Mouse (Mus musculus) myocyte (in vitro differentiated cells): ENCODE data around the gene Maneal. TPM values are rescaled to one million over a fixed set of nuclear protein-coding genes. Genes with fewer than 3 reads are reported as not detected.

Experiments used
- H3K27me3 ChIP-seq: one replicate; pipeline ENCODE4 v1.6.1; 2011; ENCODE audit not compliant: control insufficient read depth, insufficient read depth, insufficient read length
- H3K36me3 ChIP-seq: one replicate; pipeline ENCODE4 v1.6.1; 2011; ENCODE audit not compliant: control insufficient read depth, insufficient read depth
- H3K4me2 ChIP-seq: one replicate; pipeline ENCODE4 v1.6.1; 2011; ENCODE audit warnings: low read depth, control low read depth
- H3K4me3 ChIP-seq: one replicate; pipeline ENCODE4 v1.5.1; 2011; ENCODE audit warnings: mild to moderate bottlenecking, control low read depth, moderate library complexity
- H3K79me2 ChIP-seq: one replicate; pipeline ENCODE4 v1.6.1; 2011; ENCODE audit not compliant: control insufficient read depth, insufficient read depth
- H3ac ChIP-seq: one replicate; pipeline ENCODE4 v1.6.1; 2011; ENCODE audit not compliant: control insufficient read depth, insufficient read length
- CEBPB ChIP-seq: IDR thresholded peaks from 2 replicates; pipeline ENCODE4 v1.6.1; 2011; ENCODE audit warnings: mild to moderate bottlenecking, moderate library complexity; ENCODE audit not compliant: poor library complexity, insufficient read depth, severe bottlenecking
- E2F4 ChIP-seq: IDR thresholded peaks from one replicate; pipeline ENCODE4 v1.6.1; 2011; ENCODE audit warnings: mild to moderate bottlenecking, control low read depth, moderate library complexity; ENCODE audit not compliant: insufficient read depth
- MAX ChIP-seq: IDR thresholded peaks from one replicate; pipeline ENCODE4 v1.6.1; 2011; ENCODE audit warnings: low read depth, mild to moderate bottlenecking, control low read depth
- MYOD1 ChIP-seq, 3 experiments: IDR thresholded peaks; one replicate each; pipeline ENCODE4 v1.6.1; 2011; ENCODE audit warnings: control low read depth in 2 of 3, low read depth in 2 of 3, mild to moderate bottlenecking in 2 of 3, moderate library complexity in 1 of 3; ENCODE audit not compliant: insufficient read length in 2 of 3, control insufficient read depth in 1 of 3
- MYOG ChIP-seq, 3 experiments: IDR thresholded peaks; one replicate each; pipeline ENCODE4 v1.6.1; 2011; ENCODE audit warnings: control low read depth in 2 of 3, low read depth in 2 of 3, mild to moderate bottlenecking in 2 of 3; ENCODE audit not compliant: insufficient read length in 2 of 3, control insufficient read depth in 1 of 3, insufficient read depth in 1 of 3
- POLR2A ChIP-seq: IDR thresholded peaks from one replicate; pipeline ENCODE4 v1.6.1; 2011; ENCODE audit warnings: low read depth, mild to moderate bottlenecking, control low read depth, moderate library complexity; ENCODE audit not compliant: insufficient read length
- POLR2AphosphoS2 ChIP-seq: IDR thresholded peaks from one replicate; pipeline ENCODE4 v1.6.1; 2011; ENCODE audit warnings: low read depth, control low read depth; ENCODE audit not compliant: insufficient read length
- REST ChIP-seq: IDR thresholded peaks from one replicate; pipeline ENCODE4 v1.6.1; 2011; ENCODE audit warnings: mild to moderate bottlenecking, control low read depth, moderate library complexity; ENCODE audit not compliant: insufficient read depth, insufficient read length
- SRF ChIP-seq: IDR thresholded peaks from one replicate; pipeline ENCODE4 v1.6.1; 2011; ENCODE audit warnings: low read depth; ENCODE audit not compliant: control insufficient read depth, insufficient read length
- TCF12 ChIP-seq: IDR thresholded peaks from one replicate; pipeline ENCODE4 v1.6.1; 2011; ENCODE audit warnings: mild to moderate bottlenecking, control low read depth; ENCODE audit not compliant: poor library complexity, insufficient read depth, severe bottlenecking
- TCF3 ChIP-seq: IDR thresholded peaks from one replicate; pipeline ENCODE4 v1.6.1; 2011; ENCODE audit warnings: low read depth, control low read depth; ENCODE audit not compliant: insufficient read length
- USF1 ChIP-seq: IDR thresholded peaks from one replicate; pipeline ENCODE4 v1.6.1; 2011; ENCODE audit warnings: low read depth, mild to moderate bottlenecking, control low read depth, moderate library complexity
- polyA plus RNA-seq: library from polyadenylated mRNA; unstranded; fragments of >200 nt; fragmentation: generic; extraction: Trizol; gene quantifications from one replicate; pipeline ENCODE4 v1.2.1, GENCODE M21; 2012; ENCODE audit warnings: missing spikeins

Maneal gene
- polyA plus RNA-seq, 1 experiment, result not detected

GRCm38 (mm10) chr4:124824967-124825366, 37.0 kb downstream of the Maneal start:
- no peak for TF ChIP-seq MAX
- no peak for TF ChIP-seq MYOG (IDR thresholded peaks at IDR 0.05; ENCODE audit: control insufficient read depth in 1 of 3, insufficient read depth in 1 of 3, insufficient read length in 2 of 3, low read depth in 2 of 3)
- TF ChIP-seq E2F4, result no peak
- no peak for TF ChIP-seq SRF
- TF ChIP-seq CEBPB, result no peak
- no peak for TF ChIP-seq TCF12
- H3K4me2 ChIP-seq, result no peak overlapping the region
- H3K27me3 ChIP-seq, result no peaks in the 10 kb centered on the region
- H3K79me2 ChIP-seq, result no peaks in the 10 kb centered on the region
- H3ac ChIP-seq, result no peak overlapping the region
- H3K36me3 ChIP-seq, result peaks cover 10% of the 10 kb centered on the region
- H3K4me3 ChIP-seq, result no peak overlapping the region

- TF ChIP-seq E2F4, result no peak
- no peak for TF ChIP-seq MYOG (IDR thresholded peaks at IDR 0.05; ENCODE audit: control insufficient read depth in 1 of 3, insufficient read depth in 1 of 3, insufficient read length in 2 of 3, low read depth in 2 of 3)
- Histone ChIP-seq H3K4me2 (no peak overlapping the region), H3K27me3 (no peaks in the 10 kb centered on the region), H3K79me2 (peaks cover 22% of the 10 kb centered on the region), H3K4me3 (no peak overlapping the region), H3ac (no peak overlapping the region), H3K36me3 (peaks cover 10% of the 10 kb centered on the region)
Observed at GRCm38 (mm10) chr4:124818832-124819231, 43.1 kb downstream of the Maneal start.

GRCm38 (mm10) chr4:124817803-124818202, 44.2 kb downstream of the Maneal start:
- Histone ChIP-seq H3K27me3 (no peaks in the 10 kb centered on the region), H3K36me3 (peaks cover 10% of the 10 kb centered on the region), H3K79me2 (peaks cover 26% of the 10 kb centered on the region), H3K4me2 (no peak overlapping the region), H3ac (no peak overlapping the region), H3K4me3 (no peak overlapping the region)
- TF ChIP-seq CEBPB (no peak), TCF3 (no peak), REST (no peak), POLR2A (no peak)

- no peak overlapping the region for H3K4me3 ChIP-seq
- no peak overlapping the region for H3K4me2 ChIP-seq
- TF ChIP-seq CEBPB (no peak), MYOD1 (IDR thresholded peaks at IDR 0.05; ENCODE audit: control insufficient read depth in 1 of 3, insufficient read length in 2 of 3, low read depth in 2 of 3) (no peak), MAX (no peak), USF1 (no peak), TCF3 (no peak), MYOG (IDR thresholded peaks at IDR 0.05; ENCODE audit: control insufficient read depth in 1 of 3, insufficient read depth in 1 of 3, insufficient read length in 2 of 3, low read depth in 2 of 3) (no peak)
- H3K79me2 ChIP-seq, result peaks cover 26% of the 10 kb centered on the region
- H3K27me3 ChIP-seq, result no peaks in the 10 kb centered on the region
- H3K36me3 ChIP-seq, result peaks cover 10% of the 10 kb centered on the region
- H3ac ChIP-seq, result no peak overlapping the region
Observed at GRCm38 (mm10) chr4:124815901-124816300, 46.1 kb downstream of the Maneal start.

- Histone ChIP-seq H3K4me3 (no peak overlapping the region), H3ac (no peak overlapping the region), H3K27me3 (no peaks in the 10 kb centered on the region), H3K4me2 (no peak overlapping the region), H3K79me2 (peaks cover 37% of the 10 kb centered on the region), H3K36me3 (peaks cover 20% of the 10 kb centered on the region)
- TF ChIP-seq POLR2AphosphoS2, result no peak
- no peak for TF ChIP-seq USF1
- TF ChIP-seq CEBPB, result no peak
- no peak for TF ChIP-seq SRF
- TF ChIP-seq MYOD1 (IDR thresholded peaks at IDR 0.05; ENCODE audit: control insufficient read depth in 1 of 3, insufficient read length in 2 of 3, low read depth in 2 of 3), result no peak
- TF ChIP-seq TCF12, result no peak
- no peak for TF ChIP-seq MAX
- no peak for TF ChIP-seq REST
- TF ChIP-seq POLR2A, result no peak
- TF ChIP-seq TCF3, result no peak
- no peak for TF ChIP-seq E2F4
- TF ChIP-seq MYOG (IDR thresholded peaks at IDR 0.05; ENCODE audit: control insufficient read depth in 1 of 3, insufficient read depth in 1 of 3, insufficient read length in 2 of 3, low read depth in 2 of 3), result no peak
Observed at GRCm38 (mm10) chr4:124811347-124811975, 50.5 kb downstream of the Maneal start.

GRCm38 (mm10) chr4:124810056-124810455, 51.9 kb downstream of the Maneal start:
- TF ChIP-seq MAX, result no peak
- no peak for TF ChIP-seq TCF12
- no peak for TF ChIP-seq POLR2A
- TF ChIP-seq SRF, result no peak
- TF ChIP-seq CEBPB, result no peak
- no peak for TF ChIP-seq REST
- TF ChIP-seq MYOG (IDR thresholded peaks at IDR 0.05; ENCODE audit: control insufficient read depth in 1 of 3, insufficient read depth in 1 of 3, insufficient read length in 2 of 3, low read depth in 2 of 3), result no peak
- TF ChIP-seq MYOD1 (IDR thresholded peaks at IDR 0.05; ENCODE audit: control insufficient read depth in 1 of 3, insufficient read length in 2 of 3, low read depth in 2 of 3), result no peak
- peaks cover 40% of the 10 kb centered on the region for H3K79me2 ChIP-seq
- peaks cover 34% of the 10 kb centered on the region for H3K36me3 ChIP-seq
- no peaks in the 10 kb centered on the region for H3K27me3 ChIP-seq
- no peak overlapping the region for H3ac ChIP-seq
- H3K4me3 ChIP-seq, result no peak overlapping the region
- H3K4me2 ChIP-seq, result no peak overlapping the region
